Comparison of ENCODE assay signal across 25 mouse cellular contexts in the genomic region with DNA sequence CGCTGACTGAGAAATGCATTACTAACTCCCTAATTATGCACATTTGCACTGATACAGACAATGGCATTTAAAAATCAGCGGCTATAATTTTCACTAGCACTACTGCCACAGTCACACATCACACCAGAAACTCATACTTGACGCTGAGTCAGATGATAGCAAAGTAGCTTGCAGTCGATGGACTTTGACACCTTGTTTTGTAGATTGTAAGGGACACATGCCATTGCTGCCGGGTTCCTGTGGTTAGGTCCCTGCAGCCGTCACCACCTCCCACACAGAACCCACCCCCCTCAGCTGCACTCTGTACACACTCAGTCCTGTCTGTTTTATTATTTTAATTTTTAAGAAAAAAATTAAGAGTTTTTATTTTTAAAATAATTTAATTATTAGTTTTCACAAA.
A peak's percentile ranks its signal among the peaks of the same experiment; 100 is the strongest.
DNase-seq lines count a peak whose midpoint lies in the region; ATAC-seq and TF ChIP-seq lines count a peak whose summit lies in the region.
"Had no signal": no experiment of that assay in that cellular context is flagged by ENCODE, and none has a peak within 500 bp of the region (broad histone marks: within the 10 kb centered on the region; RNA-seq: fewer than 3 reads in every experiment).

No protein-coding gene starts in this region.

- H3K9ac ChIP-seq in intestine, embryonic 15.5 days = no peak overlapping the region
- H3K9ac ChIP-seq in intestine, postnatal 0 days (ENCODE audit: low read depth, low read length) = no peak overlapping the region
- H3K9ac ChIP-seq: embryonic facial prominence, embryonic 13.5 days; forebrain, embryonic 13.5 days; heart, embryonic 12.5 days; heart, embryonic 15.5 days; hindbrain, embryonic 13.5 days had no signal

- H3K9me3 ChIP-seq in intestine, embryonic 15.5 days = no peaks in the 10 kb centered on the region
- no peaks in the 10 kb centered on the region for H3K9me3 ChIP-seq in intestine, postnatal 0 days (ENCODE audit: control insufficient read depth)
- H3K9me3 ChIP-seq: embryonic facial prominence, embryonic 13.5 days; forebrain, embryonic 10.5 days; forebrain, embryonic 13.5 days; heart, embryonic 12.5 days; heart, embryonic 15.5 days; hindbrain, embryonic 10.5 days; hindbrain, embryonic 13.5 days had no signal

- no peaks in the 10 kb centered on the region for H3K36me3 ChIP-seq in intestine, embryonic 15.5 days
- no peaks in the 10 kb centered on the region for H3K36me3 ChIP-seq in intestine, postnatal 0 days (ENCODE audit: control insufficient read depth, insufficient read depth)
- H3K36me3 ChIP-seq: heart, embryonic 15.5 days had no signal

- H3K27ac ChIP-seq in intestine, embryonic 15.5 days = no peak overlapping the region
- no peak overlapping the region for H3K27ac ChIP-seq in intestine, postnatal 0 days (ENCODE audit: low read depth, low read length)
- H3K27ac ChIP-seq: embryonic facial prominence, embryonic 13.5 days; forebrain, embryonic 10.5 days; forebrain, embryonic 13.5 days; gastrocnemius, adult 2 months; heart, embryonic 15.5 days; hindbrain, embryonic 10.5 days; hindbrain, embryonic 13.5 days had no signal

- H3K4me1 ChIP-seq in intestine, embryonic 15.5 days (replicated peaks) = no peaks in the 10 kb centered on the region
- no peaks in the 10 kb centered on the region for H3K4me1 ChIP-seq in intestine, postnatal 0 days (replicated peaks; ENCODE audit: control insufficient read depth, insufficient read depth, low read length)
- H3K4me1 ChIP-seq: forebrain, embryonic 10.5 days; forebrain, embryonic 13.5 days; hindbrain, embryonic 10.5 days; hindbrain, embryonic 13.5 days had no signal

- no peak overlapping the region for H3K4me2 ChIP-seq in intestine, embryonic 15.5 days (replicated peaks)
- no peak overlapping the region for H3K4me2 ChIP-seq in intestine, postnatal 0 days (replicated peaks; ENCODE audit: low read depth)
- H3K4me2 ChIP-seq: embryonic facial prominence, embryonic 13.5 days; forebrain, embryonic 13.5 days; heart, embryonic 12.5 days; heart, embryonic 15.5 days; hindbrain, embryonic 13.5 days had no signal

- peak; percentile 83 for ATAC-seq in intestine, embryonic 15.5 days
- ATAC-seq in intestine, postnatal 0 days = peak; percentile 77
- no peak for ATAC-seq in monocyte, adult 5-6 weeks (replicated peaks; ENCODE audit: insufficient number of reproducible peaks, low FRiP score, low TSS enrichment, poor library complexity, severe bottlenecking)
- ATAC-seq: CD4-positive, CD25-positive, alpha-beta regulatory T cell, adult 4 months; forebrain, embryonic 13.5 days; forebrain, embryonic 16.5 days; hindbrain, embryonic 16.5 days had no signal

- 79% methylated on average over 6 of the region's 6 CpGs for WGBS in intestine, embryonic 15.5 days
- 52% methylated on average over 6 of the region's 6 CpGs for WGBS in intestine, postnatal 0 days

- DNase-seq in kidney, adult 9 months = peak; percentile 21
- DNase-seq in kidney, postnatal 14 days = no peak
- no peak for DNase-seq in cerebellum, postnatal 25 days
- DNase-seq: adrenal gland, adult 8-10 months; adrenal gland, postnatal 25 days; cerebellum, adult 18-20 months; cerebellum, adult 9-10 months; cerebellum, postnatal 14 days; gastrocnemius, adult 2 months; gastrocnemius, postnatal 14 days; heart, postnatal 10 days; heart, postnatal 36 days had no signal

- no peaks in the 10 kb centered on the region for H3K27me3 ChIP-seq in intestine, embryonic 15.5 days (replicated peaks)
- H3K27me3 ChIP-seq in intestine, postnatal 0 days (replicated peaks; ENCODE audit: control insufficient read depth, insufficient read depth, low read length) = no peaks in the 10 kb centered on the region
- H3K27me3 ChIP-seq: embryonic facial prominence, embryonic 13.5 days; forebrain, embryonic 13.5 days; heart, embryonic 12.5 days; heart, embryonic 15.5 days; hindbrain, embryonic 13.5 days had no signal

- no peak for TF ChIP-seq CTCF in intestine, postnatal 0 days (IDR thresholded peaks at IDR 0.05; ENCODE audit: low read depth)

- H3K4me3 ChIP-seq in intestine, embryonic 15.5 days (replicated peaks) = no peak overlapping the region
- no peak overlapping the region for H3K4me3 ChIP-seq in intestine, postnatal 0 days (ENCODE audit: low read depth, low read length)
- H3K4me3 ChIP-seq: embryonic facial prominence, embryonic 13.5 days; forebrain, embryonic 10.5 days; forebrain, embryonic 13.5 days; gastrocnemius, adult 2 months; heart, embryonic 12.5 days; heart, embryonic 15.5 days; hindbrain, embryonic 10.5 days; hindbrain, embryonic 13.5 days had no signal
